Mouse (Mus musculus) left cerebral cortex, adult 8-10 months (tissue): ENCODE data around the gene Tnfrsf4. TPM values are rescaled to one million over a fixed set of nuclear protein-coding genes. Genes with fewer than 3 reads are reported as not detected.

Experiments
- DNase-seq, 2 experiments: peaks; one replicate each; pipeline ENCODE4 v3.0.0; 2022; ENCODE audit warnings: low spot score in 2 of 2
- total RNA-seq, 4 experiments: library from RNA; stranded (reverse); gene quantifications; 2 replicates each; pipeline ENCODE4 v1.2.4; 2022

The Tnfrsf4 gene
- total RNA-seq, 4 experiments from 2014 or later = 0.91 to 3.5 (median 1.5) TPM

DNA sequence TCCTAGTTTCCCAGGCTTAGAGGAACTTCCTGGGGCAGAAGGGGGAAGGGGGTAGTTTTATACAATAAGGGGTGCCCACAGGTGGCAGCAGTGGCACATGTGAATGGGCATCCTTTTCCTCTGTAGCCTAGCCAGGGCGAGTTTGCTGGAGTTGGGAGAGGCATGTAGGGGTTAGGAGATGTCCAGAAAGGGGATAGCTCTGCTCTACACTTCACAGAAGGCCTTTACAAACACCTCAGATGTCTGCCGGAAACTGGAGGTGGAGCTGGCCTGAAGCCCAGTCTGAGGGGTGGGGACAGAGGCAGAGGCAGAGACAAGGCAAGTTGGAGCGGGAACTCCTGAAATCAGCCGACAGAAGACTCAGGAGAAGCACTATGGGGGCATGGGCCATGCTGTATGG is 12.4 kb downstream of the Tnfrsf4 start, which contains the start of gene Tnfrsf18:
Gene Tnfrsf18, plus strand, starts transcription at position 152 of the 400 bp plus-strand sequence.
- peak; percentile 41 to 52 for DNase-seq

DNA sequence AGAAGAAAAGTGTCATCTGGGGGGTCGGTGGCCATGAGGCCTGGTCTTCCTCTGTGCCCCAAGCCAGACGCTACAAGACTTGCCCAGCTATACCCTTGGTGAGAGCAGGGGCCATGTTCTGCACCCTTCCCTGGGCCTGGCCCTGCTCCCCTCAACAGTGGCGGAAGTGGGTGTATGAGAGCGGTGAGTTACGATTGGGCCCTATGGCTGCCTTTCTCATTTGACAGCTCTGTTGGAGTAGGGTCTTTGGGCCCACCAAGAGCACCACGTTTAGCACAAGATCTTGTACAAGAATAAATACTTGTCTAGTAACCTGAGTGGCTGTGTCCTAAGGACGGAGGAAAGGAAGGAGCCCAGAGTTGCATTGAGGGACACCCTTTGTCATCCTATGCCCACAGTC is 14.9 kb downstream of the Tnfrsf4 start:
- DNase-seq = no peak

DNA sequence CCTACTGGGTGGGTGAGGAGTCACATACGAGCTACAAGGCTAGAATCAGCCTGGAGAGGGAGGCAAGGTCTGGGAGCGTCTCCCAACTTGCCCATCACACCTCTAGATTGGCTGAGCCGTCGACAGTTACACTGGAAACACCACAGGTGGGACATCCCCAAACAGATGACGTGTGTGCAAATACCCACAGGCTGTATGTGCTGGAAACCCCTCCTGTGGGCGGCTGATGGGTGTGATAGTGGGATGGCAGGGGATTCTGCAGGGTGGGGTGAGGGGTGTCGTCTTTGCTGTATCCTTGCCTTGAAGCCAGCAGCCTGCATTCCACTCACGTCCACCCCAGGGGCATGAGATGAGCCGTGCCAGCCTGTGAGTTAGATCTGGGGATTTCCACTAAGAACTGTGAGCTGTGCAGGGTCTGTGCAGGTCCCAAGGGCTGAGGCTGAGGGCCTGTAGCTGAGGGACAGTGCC is 17.0 kb downstream of the Tnfrsf4 start:
- DNase-seq = no peak

GRCm38 (mm10) chr4:156031255-156031592 is 17.6 kb downstream of the Tnfrsf4 start:
- DNase-seq = no peak

DNA sequence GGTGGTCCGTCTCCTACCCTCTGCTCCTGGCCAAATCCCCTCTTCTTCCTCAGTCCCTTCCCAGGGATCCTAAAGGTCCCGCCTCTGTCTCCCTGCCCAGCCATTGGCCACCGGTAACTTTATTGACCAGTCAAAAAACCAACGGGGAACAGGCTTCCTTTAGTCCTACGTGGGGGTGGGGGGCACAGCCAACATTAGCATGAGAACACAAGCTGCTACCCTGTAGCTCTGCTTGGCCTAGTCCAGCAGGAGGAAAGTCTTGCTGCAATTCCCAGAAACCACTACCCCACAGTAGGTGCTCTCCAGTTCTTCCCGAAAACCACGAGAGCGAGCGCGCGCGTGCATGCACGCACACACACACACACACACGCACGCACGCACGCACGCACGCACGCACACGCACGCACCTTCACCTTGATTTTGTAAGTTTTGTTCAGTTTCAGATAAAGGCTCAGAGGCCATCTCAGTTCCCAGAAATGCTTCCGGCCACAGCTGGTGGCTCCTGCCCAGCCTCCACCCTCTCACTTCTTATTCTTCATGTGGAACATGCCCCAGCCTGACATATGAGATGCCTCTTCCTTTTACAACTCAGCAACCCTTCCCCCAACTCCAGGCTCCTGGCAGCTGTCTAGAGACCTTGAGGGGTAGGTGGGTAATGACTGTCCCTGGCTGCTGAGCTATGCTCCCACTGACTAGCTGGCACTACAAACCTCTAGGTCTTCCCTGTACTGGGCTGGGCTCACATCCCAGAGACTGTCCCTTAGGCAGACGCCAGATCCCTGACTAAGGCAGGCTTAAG is 18.1 kb downstream of the Tnfrsf4 start:
- peak; percentile 54 to 82 for DNase-seq

DNA sequence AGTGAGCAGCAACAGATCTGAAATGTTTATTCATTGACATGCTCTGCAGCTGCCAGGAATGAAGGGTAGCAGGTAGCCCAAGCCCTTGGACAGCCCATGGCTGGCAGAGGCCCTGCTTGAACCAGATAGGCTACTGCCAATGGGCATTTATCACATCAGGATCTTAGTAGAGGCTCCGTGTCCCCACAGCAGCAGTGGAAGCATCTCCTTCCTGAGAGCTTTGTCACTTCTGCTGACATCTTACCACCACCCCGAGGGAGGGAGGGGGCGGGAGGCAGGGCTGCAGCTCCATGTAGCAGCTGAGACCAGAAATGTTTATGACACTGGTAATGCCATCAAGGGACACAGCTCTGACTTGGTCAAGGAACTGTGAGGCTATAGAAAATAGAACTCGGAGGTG is 19.2 kb downstream of the Tnfrsf4 start:
- DNase-seq = no peak

DNA sequence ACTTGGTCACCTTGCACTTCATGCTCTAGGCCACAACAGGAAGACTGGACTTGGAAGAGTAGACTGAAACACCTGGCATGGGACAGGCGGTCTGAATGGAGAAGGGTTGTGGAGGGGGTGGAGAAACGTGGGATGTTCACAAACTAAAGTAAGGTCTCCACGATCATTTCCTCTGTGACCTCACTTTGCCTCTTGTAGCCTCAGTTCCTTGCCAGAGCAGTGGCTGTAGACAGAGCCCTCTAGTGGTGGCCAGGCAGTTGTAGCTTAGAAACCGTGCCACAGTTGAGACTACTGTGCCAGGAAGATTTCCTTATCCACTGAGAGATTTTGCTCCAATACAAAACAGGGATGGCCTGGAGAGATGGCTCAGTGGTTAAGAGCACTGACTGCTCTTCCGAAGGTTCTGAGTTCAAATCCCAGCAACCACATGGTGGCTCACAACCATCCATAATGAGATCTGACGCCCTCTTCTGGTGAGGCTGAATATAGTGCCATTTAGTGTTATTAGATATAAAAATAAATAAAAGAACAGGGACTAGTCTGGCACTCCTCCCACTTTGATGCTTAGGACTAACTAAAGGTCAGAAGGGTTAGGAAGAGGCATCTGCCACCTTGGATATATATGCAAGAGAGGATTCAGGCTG is 20.0 kb downstream of the Tnfrsf4 start:
- no peak for DNase-seq

DNA sequence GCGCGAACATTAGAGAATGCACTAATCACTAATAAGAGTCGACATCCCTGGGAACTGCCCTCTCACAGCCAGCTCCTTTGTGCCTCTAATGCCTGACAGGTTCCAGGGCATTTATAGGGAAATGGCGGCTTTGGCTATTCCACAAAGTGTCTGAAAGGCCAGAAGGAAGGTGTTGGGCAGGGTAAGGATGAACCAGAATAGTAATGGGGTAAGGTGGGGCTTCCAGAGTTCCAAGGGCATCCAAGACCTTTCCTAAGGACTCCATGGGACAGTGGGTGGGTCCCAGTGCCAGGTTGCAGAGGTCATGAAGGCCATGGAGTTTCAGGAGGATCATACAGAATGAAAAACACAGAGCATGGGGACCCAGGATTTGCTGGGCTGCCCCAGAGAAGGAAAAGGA is 20.7 kb downstream of the Tnfrsf4 start:
- no peak for DNase-seq

DNA sequence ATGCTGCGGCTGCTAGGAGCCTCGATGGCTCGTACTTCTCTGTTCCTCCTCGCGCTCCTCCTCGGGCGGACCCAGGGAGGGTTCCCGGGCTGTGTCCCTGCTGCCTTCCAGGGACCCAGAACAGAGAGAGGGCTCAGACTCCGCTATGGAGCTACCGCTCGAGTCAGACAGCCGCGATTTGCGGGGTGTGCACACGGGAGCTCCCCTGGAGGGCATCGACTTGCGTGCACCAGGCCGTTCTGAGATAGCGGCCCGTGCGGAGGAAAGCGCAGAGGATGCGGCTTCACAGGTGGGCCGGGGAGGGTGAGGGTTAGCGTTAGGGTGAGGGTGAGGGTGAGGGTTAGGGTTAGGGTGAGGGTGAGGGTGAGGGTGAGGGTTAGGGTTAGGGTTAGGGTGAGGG is 21.3 kb downstream of the Tnfrsf4 start:
- DNase-seq = no peak

- DNase-seq = no peak
Measured at GRCm38 (mm10) chr4:156044754-156045153, 31.1 kb downstream of the Tnfrsf4 start.

GRCm38 (mm10) chr4:156049779-156050178 is 36.1 kb downstream of the Tnfrsf4 start:
- no peak for DNase-seq

- DNase-seq = no peak
Measured at GRCm38 (mm10) chr4:156050391-156050980, 36.8 kb downstream of the Tnfrsf4 start.

DNA sequence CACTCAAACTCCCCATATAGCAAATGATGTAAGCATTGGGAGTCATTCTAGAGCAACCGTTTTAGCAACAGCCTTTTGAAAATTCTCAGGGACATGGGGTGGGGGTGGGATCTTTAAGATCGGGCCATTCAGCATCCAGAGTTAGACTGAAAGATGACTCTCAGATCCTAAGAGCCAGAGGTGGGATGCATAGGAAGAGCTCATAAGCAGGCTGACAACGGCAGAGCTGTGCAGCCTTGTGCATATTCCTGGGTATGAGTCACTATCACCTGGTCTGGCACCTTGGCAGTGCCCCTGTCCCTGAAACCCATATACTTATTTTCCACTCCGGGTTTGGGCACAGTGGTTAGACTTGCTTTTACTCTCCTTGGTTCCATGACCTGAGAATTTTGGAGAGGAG is 39.5 kb downstream of the Tnfrsf4 start:
- no peak for DNase-seq

DNA sequence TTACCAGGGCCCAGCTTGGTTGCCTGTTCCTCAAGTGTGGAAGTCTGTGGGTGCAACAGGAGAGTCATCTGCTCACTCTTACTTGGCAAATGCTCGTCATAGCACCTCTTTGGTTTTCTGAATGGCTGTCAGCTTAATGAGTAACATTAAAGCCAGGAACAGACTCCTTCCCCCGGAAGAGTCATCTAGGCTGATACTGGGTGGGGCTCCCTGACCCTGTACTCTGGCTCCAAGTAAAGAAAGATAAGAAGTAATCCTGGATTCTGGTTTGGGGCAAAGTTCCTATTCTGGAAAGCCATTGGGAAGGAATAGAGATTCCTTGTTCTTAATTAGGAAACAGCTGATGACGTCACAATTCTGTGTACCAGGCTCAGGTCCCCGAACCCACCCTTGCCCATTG is 40.5 kb downstream of the Tnfrsf4 start:
- DNase-seq = no peak

GRCm38 (mm10) chr4:156054606-156055005 is 41.0 kb downstream of the Tnfrsf4 start:
- DNase-seq = no peak

GRCm38 (mm10) chr4:156055173-156055572 is 41.5 kb downstream of the Tnfrsf4 start:
- no peak for DNase-seq

DNA sequence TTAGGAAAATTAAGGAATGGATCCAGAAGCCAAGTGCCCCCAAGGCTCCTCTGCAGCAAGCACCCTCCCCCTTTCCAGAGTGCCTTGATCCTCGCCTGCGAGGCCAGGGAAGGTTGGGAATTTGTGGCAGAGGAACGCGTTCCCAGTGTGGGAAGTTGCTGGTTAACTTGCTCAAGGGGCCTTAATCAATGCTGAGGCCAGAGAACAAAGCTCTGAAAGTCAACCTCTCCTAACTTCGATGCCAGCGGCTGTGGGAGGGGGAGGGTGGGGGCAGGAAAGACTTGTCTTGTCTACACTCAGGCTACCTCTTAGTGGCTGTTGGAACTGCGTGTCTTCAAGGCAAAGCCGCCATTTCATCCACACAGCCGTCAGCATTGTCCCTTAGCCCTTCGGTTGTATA is 44.1 kb downstream of the Tnfrsf4 start:
- no peak for DNase-seq

- DNase-seq = no peak
Measured at GRCm38 (mm10) chr4:156058826-156059225, 45.2 kb downstream of the Tnfrsf4 start.

DNA sequence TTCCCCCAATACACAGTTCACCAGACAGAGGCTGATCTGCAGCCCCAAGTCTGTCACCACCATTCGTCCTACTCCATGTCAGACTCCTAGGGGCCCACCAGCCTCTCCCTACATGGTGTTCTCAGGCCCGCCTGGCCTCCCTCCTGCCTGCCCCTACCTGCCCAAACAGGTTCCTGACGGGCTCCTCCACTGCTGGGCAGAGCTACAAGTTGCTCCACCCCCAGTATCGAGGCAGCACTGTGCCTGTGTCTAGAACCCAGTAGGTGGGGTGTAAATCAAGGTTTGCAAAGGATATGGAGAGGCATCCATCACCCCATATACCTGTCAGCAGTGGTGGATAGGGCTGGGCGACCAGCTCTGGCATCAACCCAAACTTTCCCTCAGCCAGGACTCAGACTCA is 45.6 kb downstream of the Tnfrsf4 start, which contains the start of gene Ttll10:
Gene Ttll10, minus strand, starts transcription at position 154 of the 400 bp plus-strand sequence.
- no peak for DNase-seq

DNA sequence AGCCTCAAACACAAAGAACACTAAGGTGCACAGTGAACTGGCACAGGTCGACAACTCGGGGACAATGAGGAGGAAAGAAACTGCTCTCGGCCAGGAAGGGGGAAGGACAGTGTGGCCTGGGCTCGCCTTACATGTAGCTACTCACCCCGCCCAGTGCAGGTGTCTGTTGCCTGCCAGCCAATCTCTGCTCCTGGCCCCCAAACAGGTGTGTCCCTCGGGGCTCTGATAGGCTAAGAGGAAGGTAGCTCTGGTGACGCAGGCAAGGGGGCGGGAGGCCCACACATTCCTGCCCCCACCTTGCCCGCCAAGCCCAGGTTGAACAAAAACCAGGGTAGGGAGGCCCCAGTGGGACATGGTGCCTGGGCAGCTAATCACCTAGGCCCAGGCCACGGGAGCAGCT is 46.1 kb downstream of the Tnfrsf4 start:
- DNase-seq = no peak

GRCm38 (mm10) chr4:156063861-156064509 is 50.3 kb downstream of the Tnfrsf4 start:
- DNase-seq = no peak

- DNase-seq = no peak
Measured at GRCm38 (mm10) chr4:156064510-156064897, 50.9 kb downstream of the Tnfrsf4 start.
